ENCODE assay signal across 21 mouse cellular contexts in genomic region chr2:25417426-25417825, GRCm38 (mm10). TPM values are rescaled to one million over a fixed set of nuclear protein-coding genes. Genes with fewer than 3 reads are reported as not detected.
DNase-seq lines count a peak whose midpoint lies in the region; ATAC-seq lines count a peak whose summit lies in the region.
"Had no signal": no experiment of that assay in that cellular context is flagged by ENCODE, and none has a peak within 500 bp of the region (broad histone marks: within the 10 kb centered on the region; RNA-seq: fewer than 3 reads in every experiment).

No protein-coding gene starts in this region.

- H3K4me3 ChIP-seq in brown adipose tissue, adult 24 weeks (ENCODE audit: insufficient read depth, low read depth, low read length), result no peak overlapping the region
- no peak overlapping the region for H3K4me3 ChIP-seq in neural tube, embryonic 15.5 days (replicated peaks)
- H3K4me3 ChIP-seq: embryonic facial prominence, embryonic 12.5 days; erythroblast, embryonic 14.5 days; heart, embryonic 13.5 days; layer of hippocampus, adult 2 months had no signal

- H3K36me3 ChIP-seq in neural tube, embryonic 15.5 days, result peaks cover 6% of the 10 kb centered on the region; the same call in 1 of the 2 replicates
- H3K36me3 ChIP-seq: embryonic facial prominence, embryonic 12.5 days; heart, embryonic 13.5 days had no signal

- no peaks in the 10 kb centered on the region for H3K27me3 ChIP-seq in neural tube, embryonic 15.5 days (replicated peaks)

- no peaks in the 10 kb centered on the region for H3K9me3 ChIP-seq in neural tube, embryonic 15.5 days (replicated peaks)
- H3K9me3 ChIP-seq: embryonic facial prominence, embryonic 12.5 days; heart, embryonic 13.5 days had no signal

- H3K4me1 ChIP-seq in brown adipose tissue, adult 24 weeks (ENCODE audit: control insufficient read depth, insufficient read depth, insufficient read length, low read length), result peaks cover 5% of the 10 kb centered on the region
- peaks cover 6% of the 10 kb centered on the region; the same call in 1 of the 2 replicates for H3K4me1 ChIP-seq in neural tube, embryonic 15.5 days
- H3K4me1 ChIP-seq: embryonic facial prominence, embryonic 12.5 days; heart, embryonic 13.5 days had no signal

- intact Hi-C loops in left cerebral cortex, postnatal 4 days (cut with DNase I), result no loop called here
- intact Hi-C loops in left cerebral cortex, postnatal 10 days (cut with DNase I), result no loop called here

- 16% methylated on average over 3 of the region's 3 CpGs for WGBS in neural tube, embryonic 15.5 days

- 0 out of 2 replicates have a peak overlapping the region, but pooled peaks have one; percentile 10 for H3K9ac ChIP-seq in neural tube, embryonic 15.5 days (replicated peaks)
- H3K9ac ChIP-seq: embryonic facial prominence, embryonic 12.5 days; heart, embryonic 13.5 days had no signal

- H3K4me2 ChIP-seq in neural tube, embryonic 15.5 days, result no peak overlapping the region
- H3K4me2 ChIP-seq: embryonic facial prominence, embryonic 12.5 days; heart, embryonic 13.5 days had no signal

- DNase-seq in cerebellum, adult 8-10 months, result peak; percentile 8
- DNase-seq in cerebellum, adult 11 months, result no peak
- DNase-seq in left cerebral cortex, postnatal 4 days, result peak; percentile 70
- no peak for DNase-seq in left cerebral cortex, postnatal 10 days (ENCODE audit: extremely low spot score in 1 of 2, low spot score in 2 of 2)
- no peak for DNase-seq in layer of hippocampus, postnatal 14 days (ENCODE audit: low spot score in 2 of 2)
- DNase-seq: kidney, adult 11 months; kidney, postnatal 10 days; liver; right cerebral cortex, adult 18-20 months had no signal

- 0 out of 2 replicates have a peak overlapping the region, but pooled peaks have one; percentile 32 for H3K27ac ChIP-seq in brown adipose tissue, adult 24 weeks (replicated peaks; ENCODE audit: low read depth, low read length)
- H3K27ac ChIP-seq in neural tube, embryonic 15.5 days (replicated peaks), result 0 out of 2 replicates have a peak overlapping the region, but pooled peaks have one; percentile 33
- H3K27ac ChIP-seq: embryonic facial prominence, embryonic 12.5 days; heart, embryonic 13.5 days; stomach, postnatal 0 days had no signal

- no peak for ATAC-seq in neural tube, embryonic 15.5 days (ENCODE audit: low FRiP score)
- ATAC-seq: forebrain, embryonic 14.5 days; hindbrain, embryonic 16.5 days; midbrain, embryonic 16.5 days had no signal

RNA-seq across cellular contexts. Expression of gene Fut7, which starts 5.6 kb away (rescaled TPM):
- under 1 TPM in 1 of 2 experiments, not detected in 1; 0.16 TPM for total RNA-seq in left cerebral cortex, postnatal 4 days (2021)
- under 1 TPM; 0.22 to 0.41 TPM for total RNA-seq in left cerebral cortex, postnatal 10 days (2021)
- not detected in 2 replicates for polyA plus RNA-seq in brown adipose tissue, adult 24 weeks (2012; ENCODE audit: insufficient read depth, insufficient read length, missing spikeins)
- 0.13 and 0.38 TPM in 2 replicates for polyA plus RNA-seq in neural tube, embryonic 15.5 days (2015; fragmentation: Nextera tagmentation; extraction: Ambion mirVana)
- total RNA-seq in layer of hippocampus, postnatal 14 days (2021), result under 1 TPM; 0.31 to 0.81 TPM
- total RNA-seq: gastrocnemius, postnatal 36 days had no signal
- polyA plus RNA-seq: embryonic facial prominence, embryonic 12.5 days; forebrain, embryonic 14.5 days; stomach, postnatal 0 days had no signal

RNA-seq across cellular contexts. Expression of gene Abca2, which starts 11.1 kb away (rescaled TPM):
- total RNA-seq in left cerebral cortex, postnatal 4 days (2021), result 10 to 100 TPM; 78.4 to 99.2 TPM
- total RNA-seq in left cerebral cortex, postnatal 10 days (2021), result 100 to 1,000 TPM; 113 to 121 TPM
- polyA plus RNA-seq in brown adipose tissue, adult 24 weeks (2012; ENCODE audit: insufficient read depth, insufficient read length, missing spikeins), result 30.0 and 52.4 TPM in 2 replicates
- 11.2 and 13.4 TPM in 2 replicates for polyA plus RNA-seq in neural tube, embryonic 15.5 days (2015; fragmentation: Nextera tagmentation; extraction: Ambion mirVana)
- total RNA-seq in layer of hippocampus, postnatal 14 days (2021), result 100 to 1,000 TPM; 140 to 141 TPM

RNA-seq across cellular contexts. Expression of gene Npdc1, which starts 18.3 kb away (rescaled TPM):
- total RNA-seq in left cerebral cortex, postnatal 4 days (2021), result 100 to 1,000 TPM; 478 to 490 TPM
- 100 to 1,000 TPM; 401 to 408 TPM for total RNA-seq in left cerebral cortex, postnatal 10 days (2021)
- 32.5 and 41.5 TPM in 2 replicates for polyA plus RNA-seq in brown adipose tissue, adult 24 weeks (2012; ENCODE audit: insufficient read depth, insufficient read length, missing spikeins)
- polyA plus RNA-seq in neural tube, embryonic 15.5 days (2015; fragmentation: Nextera tagmentation; extraction: Ambion mirVana), result 398 and 483 TPM in 2 replicates
- total RNA-seq in layer of hippocampus, postnatal 14 days (2021), result 100 to 1,000 TPM; 402 to 418 TPM
- total RNA-seq: megakaryocyte-erythroid progenitor cell, adult 5-6 weeks had no signal
- polyA plus RNA-seq: erythroblast, embryonic 14.5 days had no signal

RNA-seq across cellular contexts. Expression of gene Entpd2, which starts 21.8 kb away (rescaled TPM):
- total RNA-seq in left cerebral cortex, postnatal 4 days (2021), result 1 to 10 TPM; 6.8 to 7.2 TPM
- total RNA-seq in left cerebral cortex, postnatal 10 days (2021), result 10 to 100 TPM; 12.2 to 15.6 TPM
- polyA plus RNA-seq in brown adipose tissue, adult 24 weeks (2012; ENCODE audit: insufficient read depth, insufficient read length, missing spikeins), result 11.3 and 18.4 TPM in 2 replicates
- polyA plus RNA-seq in neural tube, embryonic 15.5 days (2015; fragmentation: Nextera tagmentation; extraction: Ambion mirVana), result 9.6 TPM in 2 replicates
- 10 to 100 TPM; 22.3 to 23.4 TPM for total RNA-seq in layer of hippocampus, postnatal 14 days (2021)
- total RNA-seq: megakaryocyte-erythroid progenitor cell, adult 5-6 weeks had no signal
- polyA plus RNA-seq: erythroblast, embryonic 14.5 days had no signal

RNA-seq across cellular contexts. Expression of gene Clic3, which starts 39.2 kb away (rescaled TPM):
- under 1 TPM in 1 of 2 experiments, not detected in 1; 0.52 TPM for total RNA-seq in left cerebral cortex, postnatal 4 days (2021)
- under 1 TPM in 1 of 2 experiments, not detected in 1; 0.87 TPM for total RNA-seq in left cerebral cortex, postnatal 10 days (2021)
- not detected in 2 replicates for polyA plus RNA-seq in brown adipose tissue, adult 24 weeks (2012; ENCODE audit: insufficient read depth, insufficient read length, missing spikeins)
- 1.8 and 2.0 TPM in 2 replicates for polyA plus RNA-seq in neural tube, embryonic 15.5 days (2015; fragmentation: Nextera tagmentation; extraction: Ambion mirVana)
- under 1 TPM in 1 of 2 experiments, not detected in 1; 0.58 TPM for total RNA-seq in layer of hippocampus, postnatal 14 days (2021)
- total RNA-seq: megakaryocyte-erythroid progenitor cell, adult 5-6 weeks had no signal
- polyA plus RNA-seq: erythroblast, embryonic 14.5 days had no signal

Comparison
In these comparisons a context has a peak if more than half of its experiments do, and no peak if none do; other contexts are left out.
1. DNase-seq: peak in cerebellum, adult 8-10 months (single experiment) and left cerebral cortex, postnatal 4 days (single experiment); none in cerebellum, adult 11 months (single experiment), left cerebral cortex, postnatal 10 days (0 of 2) and layer of hippocampus, postnatal 14 days (0 of 2).